Mouse (Mus musculus) embryo, embryonic 11.5 days (tissue): ENCODE results near the gene Insm2.
"Not testable (repeated sequence)": the region's sequence is repeated elsewhere in the genome, so short reads cannot be mapped to it uniquely, and the experiment has no call there.

Experiments used
- DNase-seq: peaks from one replicate; pipeline ENCODE4 v3.0.0-alpha.2; 2012; ENCODE audit warnings: low read depth, low spot score

Insm2 gene

GRCm38 (mm10) chr12:55598887-55599561 lies at the start of gene Insm2:
Gene Insm2 (plus strand): TSS chr12:55599427.
- DNase-seq: no peak

- DNase-seq: not testable (repeated sequence)
These were observed 44.3 kb upstream of the Insm2 start for GRCm38 (mm10) chr12:55554901-55555300.

- DNase-seq: no peak
These were observed 41.4 kb upstream of the Insm2 start for GRCm38 (mm10) chr12:55557866-55558265.

GRCm38 (mm10) chr12:55559184-55559855 lies 39.9 kb upstream of the Insm2 start:
- no peak for DNase-seq

GRCm38 (mm10) chr12:55560025-55560690 lies 39.1 kb upstream of the Insm2 start:
- no peak for DNase-seq

GRCm38 (mm10) chr12:55563742-55564141 lies 35.5 kb upstream of the Insm2 start:
- no peak for DNase-seq

- no peak for DNase-seq
These were observed 34.9 kb upstream of the Insm2 start for GRCm38 (mm10) chr12:55564187-55564963.

GRCm38 (mm10) chr12:55565206-55565605 lies 34.0 kb upstream of the Insm2 start, which contains the start of gene Aldoart2:
Gene Aldoart2 (plus strand): TSS chr12:55565239.
- no peak for DNase-seq

GRCm38 (mm10) chr12:55565867-55566266 lies 33.4 kb upstream of the Insm2 start:
- no peak for DNase-seq

GRCm38 (mm10) chr12:55566837-55567236 lies 32.4 kb upstream of the Insm2 start:
- no peak for DNase-seq

GRCm38 (mm10) chr12:55568466-55568865 lies 30.8 kb upstream of the Insm2 start:
- no peak for DNase-seq

GRCm38 (mm10) chr12:55569676-55570075 lies 29.6 kb upstream of the Insm2 start:
- DNase-seq: no peak

- DNase-seq: no peak
These were observed 28.6 kb upstream of the Insm2 start for GRCm38 (mm10) chr12:55570646-55571045.

- DNase-seq: no peak
These were observed 28.0 kb upstream of the Insm2 start for GRCm38 (mm10) chr12:55571181-55571580.

GRCm38 (mm10) chr12:55571661-55572060 lies 27.6 kb upstream of the Insm2 start:
- DNase-seq: no peak

- DNase-seq: no peak
These were observed 26.1 kb upstream of the Insm2 start for GRCm38 (mm10) chr12:55573089-55573488.

- no peak for DNase-seq
These were observed 25.4 kb upstream of the Insm2 start for GRCm38 (mm10) chr12:55573794-55574193.

GRCm38 (mm10) chr12:55586936-55587335 lies 12.3 kb upstream of the Insm2 start:
- DNase-seq: not testable (repeated sequence)

- no peak for DNase-seq
These were observed 715 bp upstream of the Insm2 start for GRCm38 (mm10) chr12:55598537-55598886.

- peak; percentile 59 for DNase-seq
These were observed 644 bp downstream of the Insm2 start for GRCm38 (mm10) chr12:55599639-55600502.

GRCm38 (mm10) chr12:55600503-55600994 lies 1.3 kb downstream of the Insm2 start:
- DNase-seq: no peak
